Mouse (Mus musculus) right cerebral cortex, postnatal 25 days (tissue): Measurements from ENCODE around the gene Zfp385b.

Experiments
- DNase-seq: peaks from one replicate; pipeline ENCODE4 v3.0.0; 2022

Gene Zfp385b

DNA sequence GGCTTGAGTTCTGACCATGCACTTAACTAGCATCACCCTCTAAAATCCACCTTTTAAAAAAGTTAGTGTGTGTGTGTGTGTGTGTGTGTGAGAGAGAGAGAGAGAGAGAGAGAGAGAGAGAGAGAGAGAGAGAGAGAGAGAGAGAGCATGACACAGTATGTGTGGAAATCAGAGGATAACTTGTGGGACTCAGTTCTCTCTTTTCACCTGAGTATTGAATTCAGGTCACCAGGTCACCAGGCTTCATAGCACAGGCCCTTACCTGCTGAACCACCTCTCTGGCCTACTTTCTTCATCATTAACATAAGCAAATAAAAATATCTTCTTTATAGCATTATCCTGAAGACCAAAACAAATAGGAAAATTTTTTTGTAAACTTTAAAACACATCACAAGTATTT, at the start of gene Zfp385b:
Zfp385b (minus strand) TSS at position 101 of the 400 bp plus-strand sequence.
- no peak for DNase-seq

DNA sequence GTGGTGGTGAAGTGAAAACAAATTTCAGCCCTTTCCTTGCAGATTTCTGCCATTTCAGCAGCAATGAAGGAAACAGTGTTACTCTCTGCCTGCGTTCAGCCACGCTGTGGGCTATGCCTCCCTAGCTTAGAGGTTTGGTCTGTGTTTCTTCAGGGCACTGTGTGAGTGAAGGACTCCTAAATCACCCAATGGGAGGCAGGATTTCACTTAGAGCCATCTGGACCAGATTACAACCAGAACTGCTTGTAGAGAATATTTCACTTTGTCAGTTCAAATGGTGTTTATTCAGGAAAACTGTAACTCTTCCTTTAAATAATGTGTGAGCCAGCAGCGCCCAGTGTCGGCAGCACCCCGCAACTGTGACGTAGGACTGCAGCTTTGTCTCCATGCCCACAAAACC, 44.5 kb upstream of the Zfp385b start:
- DNase-seq = no peak

GRCm38 (mm10) chr2:77863522-77863921, 44.1 kb upstream of the Zfp385b start:
- DNase-seq = no peak

GRCm38 (mm10) chr2:77841464-77841863, 22.0 kb upstream of the Zfp385b start:
- DNase-seq = peak; percentile 52

DNA sequence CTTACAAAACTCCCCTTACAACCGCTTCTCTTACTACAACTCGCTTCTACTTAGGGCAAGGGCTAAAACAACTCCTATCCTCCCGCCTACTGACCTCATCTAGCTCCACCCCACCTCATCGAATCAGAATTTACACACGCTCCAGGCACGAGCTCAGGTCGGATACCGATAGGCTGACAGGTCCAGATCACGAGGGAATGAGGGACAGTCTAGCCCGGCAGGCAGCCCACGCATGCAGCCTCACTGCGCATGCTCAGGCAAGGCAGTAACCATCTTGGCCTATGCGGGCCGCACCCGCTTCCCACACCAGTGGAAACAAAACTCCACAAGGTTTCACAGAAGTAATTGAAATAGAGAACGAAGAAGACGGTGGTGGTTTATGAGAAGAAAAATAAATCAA, 20.1 kb upstream of the Zfp385b start:
- DNase-seq = no peak

DNA sequence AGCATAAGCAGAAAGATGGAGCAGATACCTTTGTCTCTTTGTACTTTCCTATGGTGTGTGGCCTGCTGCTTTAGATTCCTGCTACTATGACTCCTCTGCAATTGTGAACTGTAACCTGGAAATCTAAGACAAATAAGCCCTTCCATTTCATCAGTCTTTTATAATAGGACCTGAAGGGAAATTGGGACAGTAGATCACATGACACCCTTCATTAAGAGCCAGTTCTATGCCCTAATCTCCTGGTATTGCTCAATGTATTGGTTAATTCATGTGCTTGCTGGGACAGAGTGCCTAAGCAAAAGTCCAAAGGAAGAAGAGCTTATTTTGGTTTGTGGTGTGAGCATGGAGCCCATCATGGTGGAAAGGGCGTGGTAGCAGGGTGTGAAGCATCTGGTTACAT, 19.2 kb upstream of the Zfp385b start:
- DNase-seq = no peak

DNA sequence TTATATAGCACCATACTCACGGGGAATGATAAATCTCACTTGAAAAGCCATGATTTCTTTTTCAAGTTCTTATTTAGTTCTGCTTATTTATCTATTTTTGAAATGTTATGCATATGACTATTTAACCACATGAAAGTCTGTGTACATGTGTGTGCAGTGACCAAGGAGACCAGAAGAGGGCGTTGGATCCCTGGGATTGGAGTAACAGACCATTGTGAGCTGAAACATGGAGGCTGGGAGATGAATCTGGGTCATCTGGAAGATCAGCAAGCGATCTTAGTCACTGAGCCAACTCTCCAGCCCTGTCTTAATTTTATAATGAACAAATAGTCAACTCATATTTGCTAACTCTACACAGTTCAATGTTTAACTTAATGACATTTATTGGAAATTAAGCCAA, 16.3 kb upstream of the Zfp385b start:
- DNase-seq = no peak

- no peak for DNase-seq
These were observed 6.8 kb upstream of the Zfp385b start for GRCm38 (mm10) chr2:77826133-77826828.

- no peak for DNase-seq
These were observed 3.6 kb upstream of the Zfp385b start for GRCm38 (mm10) chr2:77823026-77823425.

DNA sequence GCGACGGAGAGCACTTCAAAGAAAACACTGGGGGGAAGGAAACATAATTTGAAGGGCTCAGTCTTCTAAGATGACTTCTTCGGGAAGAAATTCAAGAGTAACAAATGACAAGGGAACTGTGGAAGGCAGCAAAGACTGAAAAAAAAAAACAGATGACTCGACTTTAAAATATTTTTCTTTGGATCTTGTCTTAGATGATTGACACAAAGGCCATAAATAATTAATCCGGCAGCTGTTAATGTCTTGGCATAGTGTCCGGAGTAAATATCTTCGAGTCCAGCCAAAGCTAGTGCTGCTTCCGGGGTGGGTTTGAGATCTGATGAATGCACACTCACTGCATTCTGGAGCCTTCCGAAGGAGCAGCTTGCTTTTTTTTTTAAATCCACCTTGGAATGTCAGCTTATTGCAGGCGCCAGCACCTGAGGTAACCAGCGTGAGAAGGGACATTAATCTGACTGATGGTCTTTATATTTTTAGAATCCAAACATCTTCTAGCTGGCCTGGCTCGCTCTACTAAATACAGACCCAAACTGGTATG, 2.0 kb downstream of the Zfp385b start:
- no peak for DNase-seq

DNA sequence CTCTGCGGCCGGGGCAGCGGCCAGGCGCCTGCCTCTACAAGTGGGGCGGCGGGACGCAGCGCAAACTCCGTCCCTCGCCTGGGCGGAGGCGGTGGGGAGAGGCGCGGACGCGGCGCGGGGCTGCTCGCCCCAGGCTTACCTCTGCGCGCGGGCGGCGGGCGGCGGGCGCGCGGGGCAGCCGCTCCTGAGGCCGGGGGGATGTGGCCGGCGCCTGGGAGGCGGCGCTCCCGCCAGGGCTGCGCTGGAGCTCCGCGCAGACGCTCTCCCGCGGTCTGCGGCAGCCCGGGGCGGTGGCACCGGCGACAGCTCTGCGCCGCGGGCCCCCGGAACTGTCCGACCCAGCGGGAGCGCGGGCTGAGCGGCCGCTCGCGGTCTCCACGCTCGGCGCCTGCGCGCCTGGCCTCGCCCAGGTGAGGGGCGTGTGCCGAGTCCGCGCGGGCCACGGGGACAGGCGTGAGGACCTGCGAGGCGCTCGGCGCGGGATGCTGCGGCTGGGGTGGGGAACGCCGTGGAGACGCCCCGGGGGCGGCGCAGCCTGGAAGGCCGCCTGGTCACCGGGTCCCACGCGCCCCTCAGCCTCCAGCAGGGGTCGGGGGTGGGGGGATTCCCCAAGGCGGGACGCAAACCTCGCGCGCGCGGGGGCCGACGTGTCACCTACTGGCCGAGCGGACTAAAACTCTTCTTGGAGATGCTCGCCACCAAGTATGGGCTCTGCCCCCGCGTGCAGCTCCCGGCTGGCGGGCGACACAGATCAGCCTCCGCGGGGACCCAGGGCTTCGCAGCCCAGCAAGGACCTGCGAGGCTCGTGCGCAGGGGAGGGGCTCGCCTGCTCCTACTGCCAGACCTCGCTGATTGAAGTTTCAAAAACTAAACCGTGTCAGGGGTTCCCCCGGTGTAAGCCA, 2.8 kb downstream of the Zfp385b start:
- peak; percentile 62 for DNase-seq

- DNase-seq = peak; percentile 60
These were observed 3.5 kb downstream of the Zfp385b start for GRCm38 (mm10) chr2:77815775-77816412.

GRCm38 (mm10) chr2:77814896-77815295, 4.5 kb downstream of the Zfp385b start:
- no peak for DNase-seq

DNA sequence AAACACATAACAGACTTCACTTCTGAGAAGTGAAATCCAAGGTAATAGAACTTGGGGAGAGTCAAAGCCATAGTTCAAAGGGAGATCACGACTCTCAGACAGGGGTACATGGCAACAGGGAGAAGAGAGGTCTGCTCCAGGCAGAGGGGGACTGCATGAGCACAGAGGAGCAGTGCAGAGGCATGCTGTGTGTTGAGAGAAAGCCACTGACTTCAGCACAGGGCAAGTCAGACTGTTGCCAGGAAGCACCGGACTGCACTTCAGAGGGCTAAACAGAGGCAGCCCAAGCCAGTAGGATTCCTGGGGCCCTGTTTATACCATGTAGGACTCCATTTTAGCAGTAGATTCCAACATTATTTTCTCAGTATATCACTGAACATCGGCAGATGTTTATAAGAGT, 6.4 kb downstream of the Zfp385b start:
- no peak for DNase-seq

GRCm38 (mm10) chr2:77810748-77811147, 8.7 kb downstream of the Zfp385b start:
- DNase-seq = no peak

- DNase-seq = no peak
These were observed 14.7 kb downstream of the Zfp385b start for GRCm38 (mm10) chr2:77804781-77805180.

GRCm38 (mm10) chr2:77802291-77802690, 17.1 kb downstream of the Zfp385b start:
- no peak for DNase-seq

GRCm38 (mm10) chr2:77801430-77801829, 18.0 kb downstream of the Zfp385b start:
- DNase-seq = no peak

- no peak for DNase-seq
These were observed 18.4 kb downstream of the Zfp385b start for GRCm38 (mm10) chr2:77801009-77801408.

DNA sequence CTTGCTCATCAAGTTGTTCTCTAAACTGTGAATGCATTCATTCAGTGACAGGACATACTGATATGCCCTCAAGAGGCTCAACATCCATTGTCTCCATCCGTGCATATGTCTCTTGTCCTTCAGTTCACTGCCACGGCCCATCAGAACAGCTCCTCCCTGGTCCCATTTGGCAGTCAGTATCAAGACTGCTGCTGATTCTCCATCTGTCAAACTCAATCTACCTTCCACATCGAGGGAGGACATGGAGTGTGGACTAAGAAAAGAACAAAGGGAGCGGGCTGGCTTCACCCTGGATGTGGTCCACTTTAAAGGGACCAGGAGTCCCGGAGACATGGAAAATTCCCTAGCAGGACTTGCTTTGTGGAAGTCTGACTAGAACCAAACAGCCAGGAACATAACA, 22.2 kb downstream of the Zfp385b start:
- no peak for DNase-seq

DNA sequence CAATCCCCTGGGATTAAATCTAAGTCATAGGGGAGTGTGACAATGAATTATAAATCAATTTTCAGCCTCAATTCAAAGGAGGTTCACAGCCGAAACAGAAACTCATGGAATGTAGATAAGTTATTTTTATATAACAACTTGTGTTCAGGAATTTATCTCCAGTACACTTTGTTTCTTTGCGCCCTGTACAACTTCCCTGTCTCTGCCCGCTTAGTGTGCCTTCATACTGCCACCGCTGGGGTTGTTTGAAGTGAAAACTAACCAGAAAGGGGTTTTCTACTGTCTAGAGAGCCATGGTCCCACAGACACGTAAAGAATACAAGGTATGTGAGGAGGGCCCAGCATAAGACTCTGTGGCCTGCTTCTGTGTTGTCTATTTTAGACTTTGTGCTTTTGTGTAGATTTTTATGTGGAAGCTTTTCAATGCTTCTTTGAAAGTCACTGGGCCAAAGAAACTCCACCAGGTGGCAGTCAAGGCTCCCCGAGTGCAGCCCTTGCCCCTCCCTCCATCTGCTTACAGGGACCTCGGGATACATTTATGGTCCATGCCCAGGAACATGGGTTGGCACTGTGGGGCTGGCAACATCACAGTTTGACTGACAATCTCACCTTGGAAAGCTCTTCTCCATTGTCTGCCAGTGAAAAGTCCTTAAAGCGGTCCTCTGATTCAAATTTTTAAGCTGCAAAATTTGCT, 23.4 kb downstream of the Zfp385b start:
- DNase-seq = no peak

- no peak for DNase-seq
These were observed 28.6 kb downstream of the Zfp385b start for GRCm38 (mm10) chr2:77790846-77791245.

- DNase-seq = no peak
These were observed 29.1 kb downstream of the Zfp385b start for GRCm38 (mm10) chr2:77790295-77790694.
